Mouse (Mus musculus): ENCODE data around the gene Akr1b8. TPM values are rescaled to one million over a fixed set of nuclear protein-coding genes. Genes with fewer than 3 reads are reported as not detected.
"Not testable (repeated sequence)": the region's sequence is repeated elsewhere in the genome, so short reads cannot be mapped to it uniquely, and the experiment has no call there.

The Akr1b8 gene
- polyA plus RNA-seq, 1 experiment from 2014 or later, result 11.1 TPM

- Histone ChIP-seq H3K9me3 (ENCODE audit: control insufficient read depth, low read length) (no peaks in the 10 kb centered on the region), H3K36me3 (ENCODE audit: control insufficient read depth, insufficient read depth, low read length) (no peaks in the 10 kb centered on the region), H3K27me3 (ENCODE audit: control insufficient read depth, insufficient read depth, low read length) (no peaks in the 10 kb centered on the region), H3K4me1 (ENCODE audit: control insufficient read depth, insufficient read depth, low read length) (no peaks in the 10 kb centered on the region), H3K27ac (replicated peaks; ENCODE audit: low read depth, low read length) (no peak overlapping the region), H3K4me2 (ENCODE audit: low read depth, severe bottlenecking) (no peak overlapping the region), H3K9ac (ENCODE audit: low read length) (no peak overlapping the region), H3K4me3 (ENCODE audit: low read depth, low read length) (no peak overlapping the region)
- 87% methylated on average over 7 of the region's 7 CpGs for WGBS
- ATAC-seq (ENCODE audit: insufficient number of reproducible peaks, low FRiP score, low TSS enrichment, low read depth) (no peak), DNase-seq (ENCODE audit: low spot score) (no peak)
These were observed 19.9 kb downstream of the Akr1b8 start for GRCm38 (mm10) chr6:34373841-34374240.

- WGBS, result 87% methylated on average over 5 of the region's 5 CpGs
- H3K4me2 ChIP-seq (ENCODE audit: low read depth, severe bottlenecking); H3K36me3 ChIP-seq (ENCODE audit: control insufficient read depth, insufficient read depth, low read length); H3K9me3 ChIP-seq (ENCODE audit: control insufficient read depth, low read length); DNase-seq (ENCODE audit: low spot score); H3K9ac ChIP-seq (ENCODE audit: low read length); H3K4me3 ChIP-seq (ENCODE audit: low read depth, low read length); ATAC-seq (ENCODE audit: insufficient number of reproducible peaks, low FRiP score, low TSS enrichment, low read depth); H3K27me3 ChIP-seq (ENCODE audit: control insufficient read depth, insufficient read depth, low read length); H3K4me1 ChIP-seq (ENCODE audit: control insufficient read depth, insufficient read depth, low read length); H3K27ac ChIP-seq (replicated peaks; ENCODE audit: low read depth, low read length): not testable (repeated sequence)
These were observed 22.0 kb downstream of the Akr1b8 start for GRCm38 (mm10) chr6:34375888-34376287.

- Histone ChIP-seq H3K9ac (ENCODE audit: low read length) (no peak overlapping the region), H3K9me3 (ENCODE audit: control insufficient read depth, low read length) (no peaks in the 10 kb centered on the region), H3K36me3 (ENCODE audit: control insufficient read depth, insufficient read depth, low read length) (no peaks in the 10 kb centered on the region), H3K27me3 (ENCODE audit: control insufficient read depth, insufficient read depth, low read length) (no peaks in the 10 kb centered on the region), H3K27ac (replicated peaks; ENCODE audit: low read depth, low read length) (no peak overlapping the region), H3K4me1 (ENCODE audit: control insufficient read depth, insufficient read depth, low read length) (no peaks in the 10 kb centered on the region), H3K4me2 (ENCODE audit: low read depth, severe bottlenecking) (peak overlapping the region; percentile 66; the same call in 1 of the 2 replicates), H3K4me3 (ENCODE audit: low read depth, low read length) (no peak overlapping the region)
- DNase-seq (ENCODE audit: low spot score) (no peak), ATAC-seq (ENCODE audit: insufficient number of reproducible peaks, low FRiP score, low TSS enrichment, low read depth) (no peak)
- 48% methylated on average over 8 of the region's 8 CpGs for WGBS
These were observed 29.5 kb downstream of the Akr1b8 start for GRCm38 (mm10) chr6:34383401-34383800.

- Histone ChIP-seq H3K27me3 (ENCODE audit: control insufficient read depth, insufficient read depth, low read length) (no peaks in the 10 kb centered on the region), H3K4me1 (ENCODE audit: control insufficient read depth, insufficient read depth, low read length) (no peaks in the 10 kb centered on the region), H3K9me3 (ENCODE audit: control insufficient read depth, low read length) (no peaks in the 10 kb centered on the region), H3K27ac (replicated peaks; ENCODE audit: low read depth, low read length) (no peak within 1 kb of the TSS), H3K4me3 (ENCODE audit: low read depth, low read length) (peak within 1 kb of the TSS; percentile 41), H3K9ac (ENCODE audit: low read length) (peak within 1 kb of the TSS; percentile 17), H3K4me2 (ENCODE audit: low read depth, severe bottlenecking) (peak within 1 kb of the TSS; percentile 66), H3K36me3 (ENCODE audit: control insufficient read depth, insufficient read depth, low read length) (no peaks in the 10 kb centered on the region)
- peak; percentile 71 for DNase-seq (ENCODE audit: low spot score)
- under 1% methylated on average over 17 of the region's 17 CpGs for WGBS
- 0 out of 2 replicates have a peak, but pooled peaks have one; percentile 47 for ATAC-seq (ENCODE audit: insufficient number of reproducible peaks, low FRiP score, low TSS enrichment, low read depth)
These were observed 30.3 kb downstream of the Akr1b8 start, which contains the start of gene Akr1b10 for GRCm38 (mm10) chr6:34384110-34384661. Gene Akr1b10, plus strand, starts transcription at chr6:34384218.

- Histone ChIP-seq H3K9ac (ENCODE audit: low read length) (peak overlapping the region; percentile 17; the same call in 1 of the 2 replicates), H3K4me2 (ENCODE audit: low read depth, severe bottlenecking) (peak overlapping the region; percentile 66), H3K4me1 (ENCODE audit: control insufficient read depth, insufficient read depth, low read length) (no peaks in the 10 kb centered on the region), H3K36me3 (ENCODE audit: control insufficient read depth, insufficient read depth, low read length) (no peaks in the 10 kb centered on the region), H3K4me3 (ENCODE audit: low read depth, low read length) (peak overlapping the region; percentile 41), H3K27ac (replicated peaks; ENCODE audit: low read depth, low read length) (no peak overlapping the region), H3K27me3 (ENCODE audit: control insufficient read depth, insufficient read depth, low read length) (no peaks in the 10 kb centered on the region), H3K9me3 (ENCODE audit: control insufficient read depth, low read length) (no peaks in the 10 kb centered on the region)
- 2% methylated on average over 13 of the region's 13 CpGs for whole genome bisulfite sequencing
- DNase-seq (ENCODE audit: low spot score) (peak; percentile 67), ATAC-seq (ENCODE audit: insufficient number of reproducible peaks, low FRiP score, low TSS enrichment, low read depth) (peak; percentile 73; the same call in 1 of the 2 replicates)
These were observed 30.9 kb downstream of the Akr1b8 start for GRCm38 (mm10) chr6:34384701-34385370.

- DNase-seq (ENCODE audit: low spot score), result no peak
- H3K4me3 ChIP-seq (ENCODE audit: low read depth, low read length), result no peak overlapping the region
- no peak overlapping the region for H3K9ac ChIP-seq (ENCODE audit: low read length)
- H3K27ac ChIP-seq (replicated peaks; ENCODE audit: low read depth, low read length), result no peak overlapping the region
- no peak for ATAC-seq (ENCODE audit: insufficient number of reproducible peaks, low FRiP score, low TSS enrichment, low read depth)
- 86% methylated on average over 4 of the region's 4 CpGs for WGBS
- no peaks in the 10 kb centered on the region; the same call in 1 of the 2 replicates for H3K36me3 ChIP-seq (ENCODE audit: control insufficient read depth, insufficient read depth, low read length)
- H3K9me3 ChIP-seq (ENCODE audit: control insufficient read depth, low read length), result no peaks in the 10 kb centered on the region
- H3K27me3 ChIP-seq (ENCODE audit: control insufficient read depth, insufficient read depth, low read length), result no peaks in the 10 kb centered on the region
- H3K4me2 ChIP-seq (ENCODE audit: low read depth, severe bottlenecking), result no peak overlapping the region
- H3K4me1 ChIP-seq (ENCODE audit: control insufficient read depth, insufficient read depth, low read length), result no peaks in the 10 kb centered on the region
These were observed 34.7 kb downstream of the Akr1b8 start for GRCm38 (mm10) chr6:34388420-34389156.

- WGBS, result 77% methylated on average over 5 of the region's 5 CpGs
- H3K4me2 ChIP-seq (ENCODE audit: low read depth, severe bottlenecking), result no peak overlapping the region
- no peak overlapping the region for H3K9ac ChIP-seq (ENCODE audit: low read length)
- H3K27ac ChIP-seq (replicated peaks; ENCODE audit: low read depth, low read length), result no peak overlapping the region
- DNase-seq (ENCODE audit: low spot score), result no peak
- H3K27me3 ChIP-seq (ENCODE audit: control insufficient read depth, insufficient read depth, low read length), result no peaks in the 10 kb centered on the region
- no peak overlapping the region for H3K4me3 ChIP-seq (ENCODE audit: low read depth, low read length)
- H3K4me1 ChIP-seq (ENCODE audit: control insufficient read depth, insufficient read depth, low read length), result no peaks in the 10 kb centered on the region
- no peaks in the 10 kb centered on the region; the same call in 1 of the 2 replicates for H3K36me3 ChIP-seq (ENCODE audit: control insufficient read depth, insufficient read depth, low read length)
- H3K9me3 ChIP-seq (ENCODE audit: control insufficient read depth, low read length), result no peaks in the 10 kb centered on the region
- ATAC-seq (ENCODE audit: insufficient number of reproducible peaks, low FRiP score, low TSS enrichment, low read depth), result no peak
These were observed 42.0 kb downstream of the Akr1b8 start for GRCm38 (mm10) chr6:34395897-34396296.

GRCm38 (mm10) chr6:34398431-34398830 is 44.5 kb downstream of the Akr1b8 start:
- Histone ChIP-seq H3K27me3 (ENCODE audit: control insufficient read depth, insufficient read depth, low read length) (no peaks in the 10 kb centered on the region), H3K4me3 (ENCODE audit: low read depth, low read length) (no peak overlapping the region), H3K9ac (ENCODE audit: low read length) (no peak overlapping the region), H3K9me3 (ENCODE audit: control insufficient read depth, low read length) (no peaks in the 10 kb centered on the region), H3K4me1 (ENCODE audit: control insufficient read depth, insufficient read depth, low read length) (no peaks in the 10 kb centered on the region), H3K36me3 (ENCODE audit: control insufficient read depth, insufficient read depth, low read length) (no peaks in the 10 kb centered on the region), H3K4me2 (ENCODE audit: low read depth, severe bottlenecking) (no peak overlapping the region), H3K27ac (replicated peaks; ENCODE audit: low read depth, low read length) (no peak overlapping the region)
- no peak for ATAC-seq (ENCODE audit: insufficient number of reproducible peaks, low FRiP score, low TSS enrichment, low read depth)
- no peak for DNase-seq (ENCODE audit: low spot score)
- WGBS, result 90% methylated on average over 6 of the region's 6 CpGs
